Mouse (Mus musculus): Measurements from ENCODE around the gene Neurl1b.

GRCm38 (mm10) chr17:26480956-26481355 lies 66.3 kb downstream of the Neurl1b start:
- TF ChIP-seq POLR2A (IDR thresholded peaks at IDR 0.05; ENCODE audit: borderline replicate concordance, control insufficient read depth, low read depth, low read length) (no peak), CTCF (IDR thresholded peaks at IDR 0.05; ENCODE audit: control insufficient read depth, insufficient read depth, low read length) (no peak)

Measured in bone marrow, adult 2 months (tissue).